Mouse (Mus musculus): Measurements from ENCODE around the gene Atxn7l3b.
"Not testable (repeated sequence)": the region's sequence is repeated elsewhere in the genome, so short reads cannot be mapped to it uniquely, and the experiment has no call there.

Gene Atxn7l3b

GRCm38 (mm10) chr10:112928452-112929221, at the start of gene Atxn7l3b:
Gene Atxn7l3b, minus strand, starts transcription at chr10:112929001.
- peak; percentile 95 to 96 for DNase-seq (ENCODE audit: low spot score in 2 of 2)

GRCm38 (mm10) chr10:112977586-112977985, 48.8 kb upstream of the Atxn7l3b start:
- no peak for DNase-seq (ENCODE audit: low spot score in 2 of 2)

GRCm38 (mm10) chr10:112973286-112974026, 44.7 kb upstream of the Atxn7l3b start:
- no peak for DNase-seq (ENCODE audit: low spot score in 2 of 2)

- no peak for DNase-seq (ENCODE audit: low spot score in 2 of 2)
These were observed 41.3 kb upstream of the Atxn7l3b start for GRCm38 (mm10) chr10:112970002-112970589.

- DNase-seq (ENCODE audit: low spot score in 2 of 2) = no peak
These were observed 38.8 kb upstream of the Atxn7l3b start for GRCm38 (mm10) chr10:112967578-112967977.

GRCm38 (mm10) chr10:112962216-112962615, 33.4 kb upstream of the Atxn7l3b start:
- DNase-seq (ENCODE audit: low spot score in 2 of 2) = not testable (repeated sequence)

GRCm38 (mm10) chr10:112954140-112954539, 25.3 kb upstream of the Atxn7l3b start:
- DNase-seq (ENCODE audit: low spot score in 2 of 2) = no peak

GRCm38 (mm10) chr10:112948453-112948852, 19.7 kb upstream of the Atxn7l3b start:
- no peak for DNase-seq (ENCODE audit: low spot score in 2 of 2)

GRCm38 (mm10) chr10:112929222-112929615, 418 bp upstream of the Atxn7l3b start:
- no peak for DNase-seq (ENCODE audit: low spot score in 2 of 2)

GRCm38 (mm10) chr10:112926961-112927360, 1.8 kb downstream of the Atxn7l3b start:
- DNase-seq (ENCODE audit: low spot score in 2 of 2) = no peak

GRCm38 (mm10) chr10:112926271-112926670, 2.5 kb downstream of the Atxn7l3b start:
- no peak for DNase-seq (ENCODE audit: low spot score in 2 of 2)

- no peak for DNase-seq (ENCODE audit: low spot score in 2 of 2)
These were observed 12.1 kb downstream of the Atxn7l3b start for GRCm38 (mm10) chr10:112916575-112917190.

GRCm38 (mm10) chr10:112900243-112900642, 28.6 kb downstream of the Atxn7l3b start:
- DNase-seq (ENCODE audit: low spot score in 2 of 2) = no peak

GRCm38 (mm10) chr10:112899796-112900195, 29.0 kb downstream of the Atxn7l3b start:
- no peak for DNase-seq (ENCODE audit: low spot score in 2 of 2)

GRCm38 (mm10) chr10:112896636-112897035, 32.2 kb downstream of the Atxn7l3b start:
- DNase-seq (ENCODE audit: low spot score in 2 of 2) = no peak

GRCm38 (mm10) chr10:112893622-112894252, 35.1 kb downstream of the Atxn7l3b start:
- no peak for DNase-seq (ENCODE audit: low spot score in 2 of 2)

GRCm38 (mm10) chr10:112884064-112884463, 44.7 kb downstream of the Atxn7l3b start:
- DNase-seq (ENCODE audit: low spot score in 2 of 2) = no peak

- no peak for DNase-seq (ENCODE audit: low spot score in 2 of 2)
These were observed 45.2 kb downstream of the Atxn7l3b start for GRCm38 (mm10) chr10:112883688-112884004.

- no peak for DNase-seq (ENCODE audit: low spot score in 2 of 2)
These were observed 45.8 kb downstream of the Atxn7l3b start for GRCm38 (mm10) chr10:112882789-112883687.

GRCm38 (mm10) chr10:112882149-112882548, 46.7 kb downstream of the Atxn7l3b start:
- no peak for DNase-seq (ENCODE audit: low spot score in 2 of 2)
